Mouse (Mus musculus) limb, embryonic 12.5 days (tissue): ENCODE results near the gene Mecr. TPM values are rescaled to one million over a fixed set of nuclear protein-coding genes. Genes with fewer than 3 reads are reported as not detected.
A peak's percentile ranks its signal among the peaks of the same experiment; 100 is the strongest.

Experiments
- ATAC-seq: fragments of 200-750 bp; cut with Nextera tagmentation; 2 replicates; pipeline ENCODE4 v1.8.0; 2017; ENCODE audit warnings: low read depth, moderate TSS enrichment; ENCODE audit not compliant: insufficient number of reproducible peaks, insufficient read depth, low FRiP score, low TSS enrichment
- H3K27ac ChIP-seq: fragments of 300-500 bp; sonication (generic); 2 replicates; pipeline ENCODE4 v1.5.1; 2016; ENCODE audit warnings: mild to moderate bottlenecking, moderate library complexity
- H3K27me3 ChIP-seq: fragments of 300-500 bp; sonication (generic); 2 replicates; pipeline ENCODE4 v1.6.1; 2016; ENCODE audit warnings: mild to moderate bottlenecking, moderate library complexity
- H3K36me3 ChIP-seq: fragments of 300-500 bp; sonication (generic); 2 replicates; pipeline ENCODE4 v1.6.1; 2016; ENCODE audit warnings: mild to moderate bottlenecking, moderate library complexity
- H3K4me1 ChIP-seq: fragments of 300-500 bp; sonication (generic); replicated peaks from 2 replicates; pipeline ENCODE4 v1.6.1; 2016
- H3K4me2 ChIP-seq: fragments of 300-500 bp; sonication (generic); 2 replicates; pipeline ENCODE4 v1.6.1; 2016; ENCODE audit warnings: mild to moderate bottlenecking, moderate library complexity
- H3K4me3 ChIP-seq: fragments of 300-500 bp; sonication (generic); replicated peaks from 2 replicates; pipeline ENCODE4 v1.5.1; 2016; ENCODE audit warnings: mild to moderate bottlenecking
- H3K9ac ChIP-seq: fragments of 300-500 bp; sonication (generic); replicated peaks from 2 replicates; pipeline ENCODE4 v1.6.1; 2016; ENCODE audit warnings: mild to moderate bottlenecking, moderate library complexity
- H3K9me3 ChIP-seq: fragments of 300-500 bp; sonication (generic); 2 replicates; pipeline ENCODE4 v1.6.1; 2016; ENCODE audit warnings: mild to moderate bottlenecking, moderate library complexity
- WGBS: fragments of 180-500 bp; shearing (Covaris S2); methylation state at CpG from one replicate; pipeline ENCODE4 v1.1.7; 2016; 5-methylcytosine and 5-hydroxymethylcytosine counted together
- polyA plus RNA-seq: library from polyadenylated mRNA; unstranded; fragments of >200 nt; fragmentation: Nextera tagmentation; extraction: Ambion mirVana; gene quantifications from 2 replicates; pipeline ENCODE4 v1.2.1, GENCODE M21; 2016

Mecr gene
- polyA plus RNA-seq, 1 experiment from 2014 or later: 45.1 TPM

GRCm38 (mm10) chr4:131836351-131836881 lies 6.9 kb upstream of the Mecr start:
- 1% methylated on average over 36 of the region's 39 CpGs for WGBS
- Histone ChIP-seq H3K27me3 (peaks cover 47% of the 10 kb centered on the region), H3K9me3 (no peaks in the 10 kb centered on the region), H3K4me3 (peak overlapping the region; percentile 71), H3K9ac (peak overlapping the region; percentile 84), H3K27ac (0 out of 2 replicates have a peak overlapping the region, but pooled peaks have one; percentile 23), H3K4me2 (peak overlapping the region; percentile 98), H3K4me1 (peaks cover 38% of the 10 kb centered on the region), H3K36me3 (no peaks in the 10 kb centered on the region)
- ATAC-seq: no peak

DNA sequence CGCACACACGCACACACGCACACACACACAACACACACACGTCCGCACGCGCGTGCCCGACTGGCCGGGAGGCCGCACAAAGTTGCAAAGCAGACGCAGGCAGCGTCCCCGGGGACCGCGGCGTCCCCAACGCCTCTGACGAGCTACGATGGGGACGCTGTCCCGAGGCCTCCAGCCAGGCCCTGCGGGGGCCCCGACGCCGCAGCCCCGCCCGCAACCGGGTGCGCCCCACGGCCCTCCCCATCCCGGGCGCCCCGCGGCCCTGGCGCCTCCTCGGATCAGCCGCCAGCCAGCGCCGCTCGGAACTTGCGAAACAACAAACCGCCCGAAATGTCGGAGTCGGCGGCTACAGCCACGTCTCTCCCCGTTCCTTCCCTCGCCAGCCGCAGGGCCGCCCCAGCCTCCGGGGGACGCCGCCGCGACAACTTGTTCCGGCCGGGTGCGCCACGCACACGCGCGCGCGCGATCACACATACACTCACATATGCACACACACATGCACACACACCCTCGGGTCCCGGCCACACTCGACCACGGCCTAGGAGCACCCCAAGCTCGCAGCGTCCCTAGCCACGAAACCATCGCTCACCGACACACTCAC lies 6.3 kb upstream of the Mecr start:
- Histone ChIP-seq H3K4me3 (peak overlapping the region; percentile 71), H3K4me1 (peaks cover 39% of the 10 kb centered on the region), H3K36me3 (no peaks in the 10 kb centered on the region), H3K9ac (peak overlapping the region; percentile 84), H3K9me3 (no peaks in the 10 kb centered on the region), H3K27ac (0 out of 2 replicates have a peak overlapping the region, but pooled peaks have one; percentile 23), H3K4me2 (peak overlapping the region; percentile 98), H3K27me3 (peaks cover 48% of the 10 kb centered on the region)
- under 1% methylated on average over 69 of the region's 76 CpGs for WGBS
- no peak for ATAC-seq

GRCm38 (mm10) chr4:131837872-131838524 lies 5.3 kb upstream of the Mecr start, which contains the start of gene Ptpru:
Gene Ptpru (minus strand): TSS chr4:131838288.
- WGBS: under 1% methylated on average over 57 of the region's 72 CpGs
- Histone ChIP-seq H3K36me3 (no peaks in the 10 kb centered on the region), H3K4me1 (peaks cover 39% of the 10 kb centered on the region), H3K4me3 (peak within 1 kb of the TSS; percentile 71), H3K27ac (no peak within 1 kb of the TSS), H3K27me3 (peaks cover 50% of the 10 kb centered on the region), H3K4me2 (peak within 1 kb of the TSS; percentile 98), H3K9me3 (no peaks in the 10 kb centered on the region), H3K9ac (peak within 1 kb of the TSS; percentile 84)
- peak; percentile 61 for ATAC-seq

GRCm38 (mm10) chr4:131845991-131846778 lies 2.9 kb downstream of the Mecr start:
- Histone ChIP-seq H3K9me3 (no peaks in the 10 kb centered on the region), H3K9ac (no peak overlapping the region), H3K36me3 (peaks cover 8% of the 10 kb centered on the region), H3K27ac (no peak overlapping the region), H3K4me1 (peaks cover 30% of the 10 kb centered on the region), H3K27me3 (peaks cover 5% of the 10 kb centered on the region; the same call in 1 of the 2 replicates), H3K4me2 (no peak overlapping the region), H3K4me3 (no peak overlapping the region)
- WGBS: 82% methylated on average over 8 of the region's 8 CpGs
- no peak for ATAC-seq

- no peak overlapping the region for H3K4me2 ChIP-seq
- ATAC-seq: no peak
- no peaks in the 10 kb centered on the region for H3K27me3 ChIP-seq
- H3K9ac ChIP-seq: no peak overlapping the region
- WGBS: 58% methylated on average over 6 of the region's 6 CpGs
- H3K9me3 ChIP-seq: no peaks in the 10 kb centered on the region
- peak overlapping the region; percentile 62 for H3K27ac ChIP-seq
- H3K36me3 ChIP-seq: peaks cover 8% of the 10 kb centered on the region
- no peak overlapping the region for H3K4me3 ChIP-seq
- peaks cover 26% of the 10 kb centered on the region for H3K4me1 ChIP-seq
Measured at GRCm38 (mm10) chr4:131848082-131848481, 4.8 kb downstream of the Mecr start.

DNA sequence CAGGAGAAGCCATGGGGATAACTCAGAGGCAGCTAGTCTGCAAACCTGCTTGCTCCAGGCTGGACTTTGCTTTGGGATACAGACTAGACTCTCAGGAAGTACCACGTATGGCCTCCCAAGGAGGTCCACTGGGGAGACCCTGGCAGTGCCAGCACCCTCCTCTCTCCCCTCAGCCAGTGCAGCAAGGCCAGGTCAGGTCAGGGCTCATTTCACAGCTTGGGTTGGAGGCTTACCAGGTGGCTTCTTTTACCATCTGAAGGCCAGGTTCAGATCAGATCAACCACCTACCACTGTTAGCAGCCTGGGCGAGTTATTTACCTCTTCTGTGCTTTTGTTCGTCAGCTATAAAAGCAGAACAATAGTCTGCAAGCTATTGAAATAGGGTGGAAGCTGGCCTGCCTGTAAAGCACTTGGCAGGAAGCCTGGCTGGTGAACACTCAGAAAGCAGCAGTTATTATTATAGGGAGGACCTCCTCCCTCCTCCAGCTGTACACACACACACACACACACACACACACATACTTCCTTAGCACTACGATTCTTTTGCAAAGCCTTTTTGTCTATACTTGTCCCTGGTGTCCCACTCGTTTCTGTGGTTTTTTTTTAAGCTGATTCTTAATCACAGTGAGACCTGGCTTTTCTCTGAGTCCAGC lies 6.8 kb downstream of the Mecr start:
- H3K9ac ChIP-seq: no peak overlapping the region
- H3K9me3 ChIP-seq: no peaks in the 10 kb centered on the region
- no peaks in the 10 kb centered on the region for H3K27me3 ChIP-seq
- WGBS: 67% methylated on average over 5 of the region's 5 CpGs
- H3K4me1 ChIP-seq: peaks cover 15% of the 10 kb centered on the region
- peak overlapping the region; percentile 46; the same call in 1 of the 2 replicates for H3K27ac ChIP-seq
- no peak for ATAC-seq
- H3K4me3 ChIP-seq: no peak overlapping the region
- H3K4me2 ChIP-seq: no peak overlapping the region
- H3K36me3 ChIP-seq: peaks cover 8% of the 10 kb centered on the region

- Histone ChIP-seq H3K9me3 (no peaks in the 10 kb centered on the region), H3K4me3 (no peak overlapping the region), H3K27ac (no peak overlapping the region), H3K36me3 (peaks cover 20% of the 10 kb centered on the region), H3K9ac (no peak overlapping the region), H3K4me2 (no peak overlapping the region), H3K27me3 (no peaks in the 10 kb centered on the region), H3K4me1 (peaks cover 7% of the 10 kb centered on the region)
- ATAC-seq: no peak
- WGBS: 85% methylated on average over 5 of the region's 5 CpGs
Measured at GRCm38 (mm10) chr4:131854950-131855349, 11.7 kb downstream of the Mecr start.

DNA sequence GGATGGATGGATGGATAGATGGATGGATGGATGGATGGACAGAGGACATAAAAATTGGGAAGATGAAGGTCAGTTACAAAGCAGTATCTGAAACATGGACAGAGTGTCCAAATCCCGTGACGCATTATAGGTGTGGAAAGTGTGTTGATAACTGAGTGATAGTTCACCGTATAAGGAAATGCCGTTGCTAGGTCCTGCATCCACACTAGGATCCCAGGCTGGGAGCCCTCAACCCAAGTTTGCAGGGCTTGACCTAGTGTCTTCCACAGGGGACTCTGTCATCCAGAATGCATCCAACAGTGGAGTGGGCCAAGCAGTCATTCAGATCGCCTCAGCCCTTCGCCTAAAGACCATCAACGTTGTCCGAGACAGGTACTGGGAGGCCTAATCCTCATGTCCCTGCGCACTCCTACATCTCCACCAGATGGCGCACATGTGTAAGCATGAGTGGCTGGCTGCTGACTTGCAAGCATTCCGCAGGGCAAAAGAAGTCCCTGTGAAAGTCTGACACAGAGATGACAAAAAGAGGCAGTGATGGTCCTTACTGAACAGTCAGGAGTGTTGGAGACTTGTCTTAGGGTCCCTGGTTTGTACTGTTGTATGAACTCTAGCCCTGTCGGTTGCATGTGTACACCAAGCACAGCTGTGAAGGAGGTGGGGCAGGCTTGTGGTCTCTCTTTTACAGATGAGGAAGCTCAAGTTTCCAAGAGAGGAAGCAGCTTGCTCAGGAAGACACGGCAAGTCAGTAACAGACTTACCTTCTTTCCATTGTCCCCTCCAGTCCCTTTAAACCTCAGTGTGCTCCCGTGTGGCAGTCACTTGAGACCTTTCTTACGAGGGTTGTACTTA lies 17.4 kb downstream of the Mecr start:
- WGBS: 50% methylated on average over 15 of the region's 15 CpGs
- H3K27ac ChIP-seq: no peak overlapping the region
- H3K36me3 ChIP-seq: peaks cover 51% of the 10 kb centered on the region
- H3K4me3 ChIP-seq: no peak overlapping the region
- no peak overlapping the region; the same call in 1 of the 2 replicates for H3K9ac ChIP-seq
- peak; percentile 37; the same call in 1 of the 2 replicates for ATAC-seq
- H3K4me2 ChIP-seq: no peak overlapping the region
- no peaks in the 10 kb centered on the region for H3K9me3 ChIP-seq
- H3K4me1 ChIP-seq: no peaks in the 10 kb centered on the region; the same call in 1 of the 2 replicates
- H3K27me3 ChIP-seq: no peaks in the 10 kb centered on the region

- no peak for ATAC-seq
- H3K36me3 ChIP-seq: peaks cover 54% of the 10 kb centered on the region
- no peak overlapping the region; the same call in 1 of the 2 replicates for H3K9ac ChIP-seq
- 83% methylated on average over 4 of the region's 4 CpGs for WGBS
- H3K27ac ChIP-seq: no peak overlapping the region
- no peaks in the 10 kb centered on the region for H3K27me3 ChIP-seq
- no peak overlapping the region for H3K4me2 ChIP-seq
- H3K4me3 ChIP-seq: no peak overlapping the region
- no peaks in the 10 kb centered on the region for H3K9me3 ChIP-seq
- no peaks in the 10 kb centered on the region; the same call in 1 of the 2 replicates for H3K4me1 ChIP-seq
Measured at GRCm38 (mm10) chr4:131861341-131861739, 18.1 kb downstream of the Mecr start.
